Mouse (Mus musculus) left cerebral cortex, adult 8-10 months (tissue): ENCODE data around the gene Ralbp1. TPM values are rescaled to one million over a fixed set of nuclear protein-coding genes. Genes with fewer than 3 reads are reported as not detected.

Experiments used
- DNase-seq, 2 experiments: peaks; one replicate each; pipeline ENCODE4 v3.0.0; 2022; ENCODE audit warnings: low spot score in 2 of 2
- total RNA-seq, 4 experiments: library from RNA; stranded (reverse); gene quantifications; 2 replicates each; pipeline ENCODE4 v1.2.4; 2022

The Ralbp1 gene
- total RNA-seq, result 10 to 100 TPM; 64.6 to 75.2 (median 69.3) TPM

GRCm38 (mm10) chr17:65885697-65886529 lies at the start of gene Ralbp1:
Gene Ralbp1 (minus strand): TSS chr17:65885798.
- DNase-seq, result peak in 1 of 2 experiments; percentile 45

- DNase-seq, result no peak
Measured at GRCm38 (mm10) chr17:65933741-65934140, 48.1 kb upstream of the Ralbp1 start.

- no peak for DNase-seq
Measured at GRCm38 (mm10) chr17:65931525-65931924, 45.9 kb upstream of the Ralbp1 start.

- peak in 1 of 2 experiments; percentile 75 for DNase-seq
Measured at GRCm38 (mm10) chr17:65930960-65931359, 45.4 kb upstream of the Ralbp1 start.

- DNase-seq, result no peak
Measured at GRCm38 (mm10) chr17:65930158-65930826, 44.7 kb upstream of the Ralbp1 start.

GRCm38 (mm10) chr17:65929319-65929978 lies 43.9 kb upstream of the Ralbp1 start:
- no peak for DNase-seq

GRCm38 (mm10) chr17:65927077-65927476 lies 41.5 kb upstream of the Ralbp1 start:
- no peak for DNase-seq

GRCm38 (mm10) chr17:65924218-65924617 lies 38.6 kb upstream of the Ralbp1 start:
- no peak for DNase-seq

GRCm38 (mm10) chr17:65921975-65922374 lies 36.4 kb upstream of the Ralbp1 start:
- DNase-seq, result no peak

GRCm38 (mm10) chr17:65919235-65919634 lies 33.6 kb upstream of the Ralbp1 start:
- no peak for DNase-seq

- peak; percentile 56 to 80 for DNase-seq
Measured at GRCm38 (mm10) chr17:65916135-65916668, 30.6 kb upstream of the Ralbp1 start.

GRCm38 (mm10) chr17:65914083-65914482 lies 28.5 kb upstream of the Ralbp1 start:
- no peak for DNase-seq

- no peak for DNase-seq
Measured at GRCm38 (mm10) chr17:65912202-65912601, 26.6 kb upstream of the Ralbp1 start.

- DNase-seq, result no peak
Measured at GRCm38 (mm10) chr17:65911285-65912069, 25.9 kb upstream of the Ralbp1 start.

- no peak for DNase-seq
Measured at GRCm38 (mm10) chr17:65908270-65908669, 22.7 kb upstream of the Ralbp1 start.

GRCm38 (mm10) chr17:65906895-65907401 lies 21.4 kb upstream of the Ralbp1 start:
- DNase-seq, result no peak

- no peak for DNase-seq
Measured at GRCm38 (mm10) chr17:65906313-65906894, 20.8 kb upstream of the Ralbp1 start.

- no peak for DNase-seq
Measured at GRCm38 (mm10) chr17:65905241-65905640, 19.6 kb upstream of the Ralbp1 start.

GRCm38 (mm10) chr17:65903826-65904225 lies 18.2 kb upstream of the Ralbp1 start:
- DNase-seq, result peak in 1 of 2 experiments; percentile 53

GRCm38 (mm10) chr17:65903011-65903410 lies 17.4 kb upstream of the Ralbp1 start:
- DNase-seq, result no peak
